Mouse (Mus musculus): ENCODE data around the gene Ffar2. TPM values are rescaled to one million over a fixed set of nuclear protein-coding genes. Genes with fewer than 3 reads are reported as not detected.

The Ffar2 gene
- polyA plus RNA-seq (2014; fragmentation: Illumina TruSeq; extraction: RNeasy Lipid Tissue Mini Kit (QIAGEN cat#74804); ENCODE audit: insufficient read depth, low read depth, low replicate concordance) = 1.6 TPM

GRCm38 (mm10) chr7:30823675-30824074 is at the start of gene Ffar2:
TSS of gene Ffar2 (minus strand) at chr7:30823775.

GRCm38 (mm10) chr7:30861464-30861863 is 37.9 kb upstream of the Ffar2 start, which contains the start of gene Ffar1:
TSS of gene Ffar1 (minus strand) at chr7:30861564.

DNA sequence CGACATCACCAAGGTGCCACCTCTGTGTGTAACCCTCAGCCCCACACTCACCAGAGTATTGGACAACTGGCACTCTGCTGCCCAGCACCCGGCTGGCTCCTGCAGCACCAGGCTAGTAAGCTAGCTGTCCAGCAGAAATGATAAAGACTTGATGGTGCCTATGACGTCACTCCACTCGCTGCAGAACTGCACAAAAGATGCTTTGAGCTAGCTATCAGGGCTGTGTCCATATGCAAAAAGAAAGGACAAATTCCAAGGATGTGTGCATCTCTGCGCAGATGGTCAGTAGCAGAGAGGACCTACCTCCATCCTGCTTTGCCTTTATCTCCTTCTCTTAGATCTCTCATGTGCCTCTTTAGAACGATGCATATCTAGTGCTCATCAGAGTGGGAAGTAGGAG is 32.5 kb upstream of the Ffar2 start, which contains the start of gene Ffar3:
Gene Ffar3, minus strand, starts transcription at position 101 of the 400 bp plus-strand sequence.

DNA sequence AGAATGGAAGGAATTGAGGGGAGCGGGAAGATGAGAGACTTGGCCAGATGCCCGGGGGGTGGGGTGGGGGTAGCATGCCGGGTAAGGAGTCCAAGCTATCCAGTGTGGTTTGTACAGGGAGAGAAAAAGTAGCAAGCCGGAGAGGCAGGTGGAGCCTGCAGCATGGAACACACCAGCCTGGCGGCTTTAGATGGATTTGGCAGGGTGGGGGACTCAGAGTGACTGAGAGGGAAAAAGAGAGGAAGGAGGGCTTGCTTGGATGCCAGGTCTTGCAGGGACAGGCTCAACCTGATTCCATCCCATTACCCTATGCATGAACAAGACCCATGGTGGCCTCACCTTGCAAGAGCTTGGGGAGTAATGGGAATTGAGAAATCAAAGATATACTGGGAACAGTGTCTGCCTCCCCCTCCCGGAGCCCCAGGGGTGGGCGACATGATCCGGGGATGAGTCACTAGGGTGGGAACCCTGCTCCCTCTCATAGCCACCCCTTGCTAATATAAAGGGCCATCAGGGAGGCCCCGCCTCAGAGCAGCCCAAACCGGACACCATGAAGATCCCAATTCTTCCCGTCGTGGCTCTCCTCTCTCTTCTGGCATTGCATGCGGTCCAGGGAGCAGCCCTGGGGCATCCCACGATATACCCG is 36.1 kb downstream of the Ffar2 start, which contains the start of gene Krtdap:
Gene Krtdap, plus strand, starts transcription at position 520 of the 646 bp plus-strand sequence.

Other genes starting within 250 kb of the Ffar2 start
- gene Kmt2b, start 235.0 kb downstream of the Ffar2 start, polyA plus RNA-seq (2014; fragmentation: Illumina TruSeq; extraction: RNeasy Lipid Tissue Mini Kit (QIAGEN cat#74804); ENCODE audit: insufficient read depth, low read depth, low replicate concordance) = 8.2 TPM
- gene Zbtb32, start 224.9 kb downstream of the Ffar2 start, polyA plus RNA-seq (2014; fragmentation: Illumina TruSeq; extraction: RNeasy Lipid Tissue Mini Kit (QIAGEN cat#74804); ENCODE audit: insufficient read depth, low read depth, low replicate concordance) = 2.5 TPM
- 2.1 TPM for gene Upk1a, start 210.9 kb downstream of the Ffar2 start, polyA plus RNA-seq (2014; fragmentation: Illumina TruSeq; extraction: RNeasy Lipid Tissue Mini Kit (QIAGEN cat#74804); ENCODE audit: insufficient read depth, low read depth, low replicate concordance)
- gene Cox6b1, start 197.6 kb downstream of the Ffar2 start, polyA plus RNA-seq (2014; fragmentation: Illumina TruSeq; extraction: RNeasy Lipid Tissue Mini Kit (QIAGEN cat#74804); ENCODE audit: insufficient read depth, low read depth, low replicate concordance) = 694 TPM
- gene Etv2, start 187.9 kb downstream of the Ffar2 start, polyA plus RNA-seq (2014; fragmentation: Illumina TruSeq; extraction: RNeasy Lipid Tissue Mini Kit (QIAGEN cat#74804); ENCODE audit: insufficient read depth, low read depth, low replicate concordance) = not detected
- 62.6 TPM for gene Rbm42, start 173.5 kb downstream of the Ffar2 start, polyA plus RNA-seq (2014; fragmentation: Illumina TruSeq; extraction: RNeasy Lipid Tissue Mini Kit (QIAGEN cat#74804); ENCODE audit: insufficient read depth, low read depth, low replicate concordance)
- gene Haus5, start 158.8 kb downstream of the Ffar2 start, polyA plus RNA-seq (2014; fragmentation: Illumina TruSeq; extraction: RNeasy Lipid Tissue Mini Kit (QIAGEN cat#74804); ENCODE audit: insufficient read depth, low read depth, low replicate concordance) = 7.4 TPM
- not detected for gene Pmis2, start 152.2 kb downstream of the Ffar2 start, polyA plus RNA-seq (2014; fragmentation: Illumina TruSeq; extraction: RNeasy Lipid Tissue Mini Kit (QIAGEN cat#74804); ENCODE audit: insufficient read depth, low read depth, low replicate concordance)
- not detected for gene 2200002J24Rik, start 124.8 kb downstream of the Ffar2 start, polyA plus RNA-seq (2014; fragmentation: Illumina TruSeq; extraction: RNeasy Lipid Tissue Mini Kit (QIAGEN cat#74804); ENCODE audit: insufficient read depth, low read depth, low replicate concordance)
- not detected for gene Atp4a, start 111.6 kb downstream of the Ffar2 start, polyA plus RNA-seq (2014; fragmentation: Illumina TruSeq; extraction: RNeasy Lipid Tissue Mini Kit (QIAGEN cat#74804); ENCODE audit: insufficient read depth, low read depth, low replicate concordance)
- gene Tmem147, start 94.2 kb downstream of the Ffar2 start, polyA plus RNA-seq (2014; fragmentation: Illumina TruSeq; extraction: RNeasy Lipid Tissue Mini Kit (QIAGEN cat#74804); ENCODE audit: insufficient read depth, low read depth, low replicate concordance) = 100 TPM
- not detected for gene Gapdhs, start 80.1 kb downstream of the Ffar2 start, polyA plus RNA-seq (2014; fragmentation: Illumina TruSeq; extraction: RNeasy Lipid Tissue Mini Kit (QIAGEN cat#74804); ENCODE audit: insufficient read depth, low read depth, low replicate concordance)
- gene Sbsn, start 72.3 kb downstream of the Ffar2 start, polyA plus RNA-seq (2014; fragmentation: Illumina TruSeq; extraction: RNeasy Lipid Tissue Mini Kit (QIAGEN cat#74804); ENCODE audit: insufficient read depth, low read depth, low replicate concordance) = 17.0 TPM
- gene Dmkn, start 60.0 kb downstream of the Ffar2 start, polyA plus RNA-seq (2014; fragmentation: Illumina TruSeq; extraction: RNeasy Lipid Tissue Mini Kit (QIAGEN cat#74804); ENCODE audit: insufficient read depth, low read depth, low replicate concordance) = 66.8 TPM
- not detected for gene Krtdap, start 35.9 kb downstream of the Ffar2 start, polyA plus RNA-seq (2014; fragmentation: Illumina TruSeq; extraction: RNeasy Lipid Tissue Mini Kit (QIAGEN cat#74804); ENCODE audit: insufficient read depth, low read depth, low replicate concordance)
- not detected for gene Ffar3, start 32.4 kb upstream of the Ffar2 start, polyA plus RNA-seq (2014; fragmentation: Illumina TruSeq; extraction: RNeasy Lipid Tissue Mini Kit (QIAGEN cat#74804); ENCODE audit: insufficient read depth, low read depth, low replicate concordance)
- 0.51 TPM for gene Ffar1, start 37.8 kb upstream of the Ffar2 start, polyA plus RNA-seq (2014; fragmentation: Illumina TruSeq; extraction: RNeasy Lipid Tissue Mini Kit (QIAGEN cat#74804); ENCODE audit: insufficient read depth, low read depth, low replicate concordance)
- 9.9 TPM for gene Cd22, start 56.6 kb upstream of the Ffar2 start, polyA plus RNA-seq (2014; fragmentation: Illumina TruSeq; extraction: RNeasy Lipid Tissue Mini Kit (QIAGEN cat#74804); ENCODE audit: insufficient read depth, low read depth, low replicate concordance)
- 1.6 TPM for gene Mag, start 91.1 kb upstream of the Ffar2 start, polyA plus RNA-seq (2014; fragmentation: Illumina TruSeq; extraction: RNeasy Lipid Tissue Mini Kit (QIAGEN cat#74804); ENCODE audit: insufficient read depth, low read depth, low replicate concordance)
- gene Hamp2, start 100.9 kb upstream of the Ffar2 start, polyA plus RNA-seq (2014; fragmentation: Illumina TruSeq; extraction: RNeasy Lipid Tissue Mini Kit (QIAGEN cat#74804); ENCODE audit: insufficient read depth, low read depth, low replicate concordance) = 0.86 TPM
- 32.5 TPM for gene Hamp, start 120.3 kb upstream of the Ffar2 start, polyA plus RNA-seq (2014; fragmentation: Illumina TruSeq; extraction: RNeasy Lipid Tissue Mini Kit (QIAGEN cat#74804); ENCODE audit: insufficient read depth, low read depth, low replicate concordance)
- gene Usf2, start 133.0 kb upstream of the Ffar2 start, polyA plus RNA-seq (2014; fragmentation: Illumina TruSeq; extraction: RNeasy Lipid Tissue Mini Kit (QIAGEN cat#74804); ENCODE audit: insufficient read depth, low read depth, low replicate concordance) = 69.5 TPM
- gene Lsr, start 149.7 kb upstream of the Ffar2 start, polyA plus RNA-seq (2014; fragmentation: Illumina TruSeq; extraction: RNeasy Lipid Tissue Mini Kit (QIAGEN cat#74804); ENCODE audit: insufficient read depth, low read depth, low replicate concordance) = 37.2 TPM
- gene Fam187b, start 150.0 kb upstream of the Ffar2 start, polyA plus RNA-seq (2014; fragmentation: Illumina TruSeq; extraction: RNeasy Lipid Tissue Mini Kit (QIAGEN cat#74804); ENCODE audit: insufficient read depth, low read depth, low replicate concordance) = 5.7 TPM
- gene Fxyd5, start 218.7 kb upstream of the Ffar2 start, polyA plus RNA-seq (2014; fragmentation: Illumina TruSeq; extraction: RNeasy Lipid Tissue Mini Kit (QIAGEN cat#74804); ENCODE audit: insufficient read depth, low read depth, low replicate concordance) = 231 TPM
- 3.1 TPM for gene Fxyd7, start 227.7 kb upstream of the Ffar2 start, polyA plus RNA-seq (2014; fragmentation: Illumina TruSeq; extraction: RNeasy Lipid Tissue Mini Kit (QIAGEN cat#74804); ENCODE audit: insufficient read depth, low read depth, low replicate concordance)
- gene Fxyd1, start 233.4 kb upstream of the Ffar2 start, polyA plus RNA-seq (2014; fragmentation: Illumina TruSeq; extraction: RNeasy Lipid Tissue Mini Kit (QIAGEN cat#74804); ENCODE audit: insufficient read depth, low read depth, low replicate concordance) = 320 TPM
- gene Lgi4, start 235.6 kb upstream of the Ffar2 start, polyA plus RNA-seq (2014; fragmentation: Illumina TruSeq; extraction: RNeasy Lipid Tissue Mini Kit (QIAGEN cat#74804); ENCODE audit: insufficient read depth, low read depth, low replicate concordance) = 2.3 TPM